ENCODE assay signal across 27 mouse cellular contexts in the genomic region with DNA sequence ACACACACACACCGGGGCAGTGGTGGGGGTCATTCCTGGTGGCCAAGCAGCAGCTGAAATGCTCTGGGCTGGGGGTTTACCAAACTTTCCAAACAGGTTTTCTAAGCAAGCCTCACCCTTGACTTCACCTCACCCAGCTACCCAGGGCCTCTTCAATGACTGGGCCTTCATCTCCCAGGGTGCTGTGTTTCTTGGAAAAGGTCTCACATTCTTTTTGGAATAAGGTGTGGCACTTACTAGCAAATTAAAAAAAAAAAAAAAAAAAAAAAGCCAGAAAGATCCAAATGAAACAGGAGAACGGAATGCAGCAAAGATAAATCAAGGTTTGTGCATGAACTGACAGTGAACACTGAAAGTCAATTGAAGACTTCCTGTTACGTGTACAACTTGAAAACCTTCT.
DNase-seq lines count a peak whose midpoint lies in the region; ATAC-seq and TF ChIP-seq lines count a peak whose summit lies in the region.
"Had no signal": no experiment of that assay in that cellular context is flagged by ENCODE, and none has a peak within 500 bp of the region (broad histone marks: within the 10 kb centered on the region; RNA-seq: fewer than 3 reads in every experiment).

No protein-coding gene starts in this region.

- no peak for ATAC-seq in lung, postnatal 0 days
- no peak for ATAC-seq in limb, embryonic 15.5 days (ENCODE audit: insufficient number of reproducible peaks, low FRiP score, low TSS enrichment, low read depth)
- no peak for ATAC-seq in granulocyte monocyte progenitor cell, adult 5-6 weeks (replicated peaks; ENCODE audit: poor library complexity, severe bottlenecking)
- ATAC-seq: activated CD4-positive, CD25-positive, alpha-beta regulatory T cell, adult 4 months; forebrain, embryonic 14.5 days; forebrain, postnatal 0 days had no signal

- H3K4me3 ChIP-seq in lung, postnatal 0 days (ENCODE audit: low read depth, low read length) = no peak overlapping the region
- H3K4me3 ChIP-seq in limb, embryonic 15.5 days = no peak overlapping the region
- H3K4me3 ChIP-seq: embryonic facial prominence, embryonic 12.5 days; embryonic facial prominence, embryonic 15.5 days; gastrocnemius, adult 2 months; heart, adult 2 months; hindbrain, embryonic 12.5 days; hindbrain, embryonic 15.5 days had no signal

- H3K36me3 ChIP-seq in lung, postnatal 0 days (ENCODE audit: insufficient read depth, low read length) = no peaks in the 10 kb centered on the region; the same call in 1 of the 2 replicates
- H3K36me3 ChIP-seq in limb, embryonic 15.5 days = no peaks in the 10 kb centered on the region
- H3K36me3 ChIP-seq: embryonic facial prominence, embryonic 12.5 days; embryonic facial prominence, embryonic 15.5 days; hindbrain, embryonic 12.5 days; hindbrain, embryonic 15.5 days had no signal

- TF ChIP-seq EP300 in lung, postnatal 0 days (IDR thresholded peaks at IDR 0.05) = no peak

- intact Hi-C loops in left cerebral cortex, postnatal 36 days (cut with DNase I) = no loop called here

- TF ChIP-seq CTCF in lung, postnatal 0 days (IDR thresholded peaks at IDR 0.05) = no peak

- no peaks in the 10 kb centered on the region for H3K4me1 ChIP-seq in lung, postnatal 0 days (ENCODE audit: insufficient read depth, low read depth, low read length)
- H3K4me1 ChIP-seq in limb, embryonic 15.5 days = peaks cover 13% of the 10 kb centered on the region
- H3K4me1 ChIP-seq: embryonic facial prominence, embryonic 15.5 days; hindbrain, embryonic 12.5 days; hindbrain, embryonic 15.5 days had no signal

- no peak overlapping the region for H3K27ac ChIP-seq in lung, postnatal 0 days (ENCODE audit: low read length)
- H3K27ac ChIP-seq in limb, embryonic 15.5 days = 0 out of 2 replicates have a peak overlapping the region, but pooled peaks have one; percentile 27
- H3K27ac ChIP-seq: embryonic facial prominence, embryonic 12.5 days; embryonic facial prominence, embryonic 15.5 days; gastrocnemius, adult 2 months; heart, adult 2 months; hindbrain, embryonic 12.5 days; hindbrain, embryonic 15.5 days had no signal

- no peak overlapping the region for H3K4me2 ChIP-seq in lung, postnatal 0 days (replicated peaks; ENCODE audit: low read depth, low read length)
- H3K4me2 ChIP-seq in limb, embryonic 15.5 days = no peak overlapping the region
- H3K4me2 ChIP-seq: embryonic facial prominence, embryonic 12.5 days; embryonic facial prominence, embryonic 15.5 days; heart, embryonic 11.5 days; hindbrain, embryonic 12.5 days; hindbrain, embryonic 15.5 days had no signal

- no peaks in the 10 kb centered on the region for H3K9me3 ChIP-seq in lung, postnatal 0 days (ENCODE audit: low read length)
- no peaks in the 10 kb centered on the region for H3K9me3 ChIP-seq in limb, embryonic 15.5 days
- H3K9me3 ChIP-seq: embryonic facial prominence, embryonic 12.5 days; embryonic facial prominence, embryonic 15.5 days; hindbrain, embryonic 12.5 days; hindbrain, embryonic 15.5 days had no signal

- peak; percentile 29 for DNase-seq in lung, postnatal 0 days (ENCODE audit: low spot score)
- DNase-seq in lung, postnatal 36 days = no peak
- peak; percentile 60 for DNase-seq in 3134 (ENCODE audit: extremely low read depth, insufficient read length, low spot score)
- DNase-seq in 3T3-L1 (ENCODE audit: low read depth, low spot score) = peak; percentile 80
- no peak for DNase-seq in embryo, embryonic 10.5 days (ENCODE audit: low spot score)
- no peak for DNase-seq in left cerebral cortex, postnatal 36 days (ENCODE audit: low spot score in 2 of 2)
- DNase-seq: adrenal gland, adult 8-10 months; adrenal gland, postnatal 25 days; B cell, adult 2 months; cerebellum, adult 11-12 months; cerebellum, adult 8-10 months; cerebellum, postnatal 10 days; cerebellum, postnatal 36 days; forebrain, postnatal 0 days; gastrocnemius, adult 2 months; gastrocnemius, postnatal 14 days had no signal

- H3K9ac ChIP-seq in lung, postnatal 0 days (replicated peaks; ENCODE audit: low read depth) = no peak overlapping the region
- no peak overlapping the region for H3K9ac ChIP-seq in limb, embryonic 15.5 days
- H3K9ac ChIP-seq: embryonic facial prominence, embryonic 12.5 days; embryonic facial prominence, embryonic 15.5 days; forebrain, postnatal 0 days; hindbrain, embryonic 12.5 days; hindbrain, embryonic 15.5 days had no signal

- no peaks in the 10 kb centered on the region for H3K27me3 ChIP-seq in lung, postnatal 0 days (replicated peaks; ENCODE audit: insufficient read depth, low read length)
- no peaks in the 10 kb centered on the region for H3K27me3 ChIP-seq in limb, embryonic 15.5 days
- H3K27me3 ChIP-seq: CH12.LX; embryonic facial prominence, embryonic 12.5 days; embryonic facial prominence, embryonic 15.5 days; hindbrain, embryonic 12.5 days; hindbrain, embryonic 15.5 days had no signal

- 70% methylated on average over 3 of the region's 3 CpGs for WGBS in lung, postnatal 0 days
- 72% methylated on average over 3 of the region's 3 CpGs for WGBS in limb, embryonic 15.5 days

Comparison
In these comparisons a context has a peak if more than half of its experiments do, and no peak if none do; other contexts are left out.
1. DNase-seq: peak in lung, postnatal 0 days (single experiment), 3134 (single experiment) and 3T3-L1 (single experiment); none in lung, postnatal 36 days (single experiment), embryo, embryonic 10.5 days (single experiment) and left cerebral cortex, postnatal 36 days (0 of 2).